Mouse (Mus musculus) cerebellum, adult 2 months (tissue): ENCODE data around the gene Plxdc1.

Experiments used
- CTCF ChIP-seq: fragments of 200-500 bp; IDR thresholded peaks from 2 replicates; pipeline ENCODE4 v1.5.1; 2011; ENCODE audit warnings: low read depth, mild to moderate bottlenecking, control low read depth, low read length, moderate library complexity, borderline replicate concordance; ENCODE audit not compliant: insufficient read depth
- POLR2A ChIP-seq: fragments of 200-500 bp; IDR thresholded peaks from 2 replicates; pipeline ENCODE4 v1.6.1; 2011; ENCODE audit warnings: low read length, control low read depth, borderline replicate concordance; ENCODE audit not compliant: insufficient read depth

- TF ChIP-seq POLR2A (no peak), CTCF (no peak)
These were observed 94.4 kb downstream of the Plxdc1 start for GRCm38 (mm10) chr11:97891821-97892220.
